Mouse (Mus musculus) cortical plate, adult 2 months (tissue): ENCODE measurements at regions not wholly inside any gene's neighbourhood (a gene's known extent, or its start where the extent isn't known, plus 50 kb on each side); places are given as distances from the start of the nearest gene placed in this dataset.

Experiments used
- CTCF ChIP-seq: fragments of 200-500 bp; IDR thresholded peaks from 2 replicates; pipeline ENCODE4 v1.5.1; 2011; ENCODE audit warnings: mild to moderate bottlenecking, control low read depth, low read length; ENCODE audit not compliant: insufficient read depth; ENCODE audit errors: extremely low read depth
- POLR2A ChIP-seq: fragments of 200-500 bp; IDR thresholded peaks from 2 replicates; pipeline ENCODE4 v1.6.1; 2011; ENCODE audit warnings: mild to moderate bottlenecking, low read length, control low read depth; ENCODE audit not compliant: insufficient read depth; ENCODE audit errors: extremely low read depth

DNA sequence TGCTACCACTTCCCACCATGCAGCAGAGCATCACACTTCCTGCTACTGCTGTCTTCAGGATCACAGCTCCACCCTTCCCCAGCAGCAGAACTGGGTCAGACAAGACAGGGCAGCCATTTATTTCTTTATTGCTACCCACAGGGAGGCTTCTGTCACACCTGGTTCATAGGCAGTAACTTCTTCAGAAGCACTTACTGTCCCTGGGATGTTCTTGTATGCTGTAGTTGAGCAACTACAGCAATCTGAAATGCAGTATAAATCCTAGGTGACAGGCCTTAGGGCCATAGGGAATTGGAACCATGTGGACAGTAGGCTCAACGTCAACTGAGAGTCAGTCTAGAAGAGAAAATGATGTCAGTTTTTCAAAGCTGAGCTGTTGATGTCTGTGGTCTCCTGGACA lies 179.5 kb upstream of the Mast4 start:
- no peak for TF ChIP-seq CTCF
- no peak for TF ChIP-seq POLR2A
